Comparison of ENCODE assay signal across 24 mouse cellular contexts in the genomic region with DNA sequence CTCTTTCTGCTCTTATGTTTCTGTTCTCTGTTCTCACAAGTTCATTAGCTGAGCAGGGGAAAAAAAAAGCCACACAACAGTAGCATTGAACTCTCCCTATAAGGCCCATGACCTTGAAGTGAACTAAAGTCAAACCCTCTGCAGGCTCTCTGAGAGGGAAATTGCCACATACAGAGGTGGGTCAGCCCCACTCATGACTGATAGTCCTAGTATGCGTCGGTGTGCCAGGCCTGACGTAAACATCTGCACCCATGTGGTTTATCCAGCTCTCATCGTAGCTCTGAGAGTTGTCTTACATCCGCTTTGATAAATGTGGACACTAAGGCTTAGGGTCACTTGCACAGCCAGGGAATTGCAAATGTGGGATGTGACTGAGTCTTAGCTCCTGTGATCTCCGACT. TPM values are rescaled to one million over a fixed set of nuclear protein-coding genes. Genes with fewer than 3 reads are reported as not detected.
DNase-seq lines count a peak whose midpoint lies in the region; ATAC-seq and TF ChIP-seq lines count a peak whose summit lies in the region.
"Had no signal": no experiment of that assay in that cellular context is flagged by ENCODE, and none has a peak within 500 bp of the region (broad histone marks: within the 10 kb centered on the region; RNA-seq: fewer than 3 reads in every experiment).

No protein-coding gene starts in this region.

- no peaks in the 10 kb centered on the region for H3K4me1 ChIP-seq in heart, embryonic 11.5 days (ENCODE audit: control insufficient read depth, insufficient read depth, low read length)
- peaks cover 19% of the 10 kb centered on the region for H3K4me1 ChIP-seq in kidney, embryonic 15.5 days

- no peak overlapping the region for H3K9ac ChIP-seq in heart, embryonic 11.5 days (ENCODE audit: low read depth, low read length)
- H3K9ac ChIP-seq in kidney, embryonic 15.5 days: no peak overlapping the region
- H3K9ac ChIP-seq: embryonic facial prominence, embryonic 12.5 days; forebrain, embryonic 13.5 days; forebrain, embryonic 15.5 days had no signal

- H3K4me2 ChIP-seq in heart, embryonic 11.5 days: no peak overlapping the region
- H3K4me2 ChIP-seq in kidney, embryonic 15.5 days: no peak overlapping the region
- H3K4me2 ChIP-seq: embryonic facial prominence, embryonic 12.5 days; forebrain, embryonic 13.5 days; forebrain, embryonic 15.5 days had no signal

- no peaks in the 10 kb centered on the region for H3K9me3 ChIP-seq in heart, embryonic 11.5 days (replicated peaks; ENCODE audit: control insufficient read depth, low read length)
- H3K9me3 ChIP-seq in kidney, embryonic 15.5 days (replicated peaks): no peaks in the 10 kb centered on the region
- H3K9me3 ChIP-seq: embryonic facial prominence, embryonic 10.5 days; embryonic facial prominence, embryonic 12.5 days; forebrain, embryonic 13.5 days; forebrain, embryonic 15.5 days had no signal

- H3K4me3 ChIP-seq in heart, embryonic 11.5 days (ENCODE audit: low read depth, low read length): no peak overlapping the region
- H3K4me3 ChIP-seq in layer of hippocampus, adult 2 months: no peak overlapping the region
- H3K4me3 ChIP-seq in kidney, embryonic 15.5 days (replicated peaks): no peak overlapping the region
- H3K4me3 ChIP-seq: embryonic facial prominence, embryonic 10.5 days; embryonic facial prominence, embryonic 12.5 days; forebrain, embryonic 13.5 days; forebrain, embryonic 15.5 days had no signal

- 67% methylated on average over 6 of the region's 6 CpGs for WGBS in heart, embryonic 11.5 days (ENCODE audit: insufficient replicate concordance)
- WGBS in kidney, embryonic 15.5 days: 65% methylated on average over 6 of the region's 6 CpGs

- peak; percentile 56 for DNase-seq in heart, adult 11 months
- DNase-seq in layer of hippocampus, adult 2 months (ENCODE audit: low spot score in 2 of 2): no peak
- no peak for DNase-seq in layer of hippocampus, adult 8-10 months (ENCODE audit: low spot score in 2 of 2)
- DNase-seq: adrenal gland, adult 8-10 months; adrenal gland, postnatal 14 days; adrenal gland, postnatal 36 days; B cell, adult 2 months; cerebellum, adult 11-12 months; cerebellum, adult 2 months; cerebellum, adult 9-10 months; cerebellum, postnatal 10 days; cerebellum, postnatal 25 days had no signal

- H3K27me3 ChIP-seq in heart, embryonic 11.5 days (ENCODE audit: control insufficient read depth, insufficient read depth, low read length): no peaks in the 10 kb centered on the region; the same call in 1 of the 2 replicates
- H3K27me3 ChIP-seq in kidney, embryonic 15.5 days: no peaks in the 10 kb centered on the region
- H3K27me3 ChIP-seq: CH12.LX; embryonic facial prominence, embryonic 12.5 days; forebrain, embryonic 13.5 days; forebrain, embryonic 15.5 days; Patski had no signal

- no peaks in the 10 kb centered on the region for H3K36me3 ChIP-seq in heart, embryonic 11.5 days (ENCODE audit: control insufficient read depth, insufficient read depth, low read length)
- no peaks in the 10 kb centered on the region for H3K36me3 ChIP-seq in kidney, embryonic 15.5 days
- H3K36me3 ChIP-seq: embryonic facial prominence, embryonic 10.5 days; embryonic facial prominence, embryonic 12.5 days; forebrain, embryonic 15.5 days; G1E had no signal

- H3K27ac ChIP-seq in heart, embryonic 11.5 days (ENCODE audit: low read depth, low read length): no peak overlapping the region
- peak overlapping the region; percentile 53 for H3K27ac ChIP-seq in layer of hippocampus, adult 2 months
- no peak overlapping the region for H3K27ac ChIP-seq in kidney, embryonic 15.5 days
- H3K27ac ChIP-seq: embryonic facial prominence, embryonic 10.5 days; embryonic facial prominence, embryonic 12.5 days; forebrain, embryonic 13.5 days; forebrain, embryonic 15.5 days had no signal

- no peak for ATAC-seq in heart, embryonic 11.5 days (replicated peaks; ENCODE audit: insufficient number of reproducible peaks, low FRiP score, low TSS enrichment)
- peak; percentile 53; the same call in 1 of the 2 replicates for ATAC-seq in megakaryocyte, adult 5-6 weeks (ENCODE audit: poor library complexity, severe bottlenecking)
- no peak for ATAC-seq in kidney, embryonic 15.5 days (replicated peaks; ENCODE audit: low FRiP score)
- ATAC-seq: activated CD4-positive, CD25-positive, alpha-beta regulatory T cell, adult 4 months; CD4-positive, CD25-positive, alpha-beta regulatory T cell, adult 4 months; forebrain, embryonic 13.5 days; forebrain, embryonic 15.5 days; Patski had no signal

- TF ChIP-seq CTCF in layer of hippocampus, adult 2 months (conservative IDR thresholded peaks at IDR 0.05): no peak

RNA-seq across cellular contexts. Expression of a gene that starts 38.8 kb away (rescaled TPM):
- polyA plus RNA-seq in heart, embryonic 11.5 days (2014; fragmentation: Nextera tagmentation; extraction: Ambion mirVana): 1.5 and 3.2 TPM in 2 replicates
- 100 to 1,000 TPM; 278 to 293 TPM for total RNA-seq in layer of hippocampus, adult 2 months (2021)
- total RNA-seq in layer of hippocampus, adult 8-10 months (2022): 100 to 1,000 TPM; 258 to 282 (median 268) TPM
- 0.85 and 2.0 TPM in 2 replicates for total RNA-seq in megakaryocyte, adult 5-6 weeks (2015)
- 1.3 and 2.3 TPM in 2 replicates for total RNA-seq in megakaryocyte, adult 5-6 weeks (2017)
- 8.8 and 10.5 TPM in 2 replicates for polyA plus RNA-seq in kidney, embryonic 15.5 days (2015; fragmentation: Nextera tagmentation; extraction: Ambion mirVana)
- polyA plus RNA-seq: G1E had no signal

Comparison
In these comparisons a context has a peak if more than half of its experiments do, and no peak if none do; other contexts are left out.
1. RNA of a gene that starts 38.8 kb away (total RNA-seq): 278 to 293 TPM in layer of hippocampus, adult 2 months and 258 to 282 TPM in layer of hippocampus, adult 8-10 months; 0.85 to 2.3 TPM in megakaryocyte, adult 5-6 weeks; every median in the first group is over 10 times any median in the second.